Mouse (Mus musculus): ENCODE results near the gene Pde7b. TPM values are rescaled to one million over a fixed set of nuclear protein-coding genes. Genes with fewer than 3 reads are reported as not detected.
A peak's percentile ranks its signal among the peaks of the same experiment; 100 is the strongest.

Gene Pde7b
- total RNA-seq, 1 experiment from 2014 or later = 5.1 TPM

DNA sequence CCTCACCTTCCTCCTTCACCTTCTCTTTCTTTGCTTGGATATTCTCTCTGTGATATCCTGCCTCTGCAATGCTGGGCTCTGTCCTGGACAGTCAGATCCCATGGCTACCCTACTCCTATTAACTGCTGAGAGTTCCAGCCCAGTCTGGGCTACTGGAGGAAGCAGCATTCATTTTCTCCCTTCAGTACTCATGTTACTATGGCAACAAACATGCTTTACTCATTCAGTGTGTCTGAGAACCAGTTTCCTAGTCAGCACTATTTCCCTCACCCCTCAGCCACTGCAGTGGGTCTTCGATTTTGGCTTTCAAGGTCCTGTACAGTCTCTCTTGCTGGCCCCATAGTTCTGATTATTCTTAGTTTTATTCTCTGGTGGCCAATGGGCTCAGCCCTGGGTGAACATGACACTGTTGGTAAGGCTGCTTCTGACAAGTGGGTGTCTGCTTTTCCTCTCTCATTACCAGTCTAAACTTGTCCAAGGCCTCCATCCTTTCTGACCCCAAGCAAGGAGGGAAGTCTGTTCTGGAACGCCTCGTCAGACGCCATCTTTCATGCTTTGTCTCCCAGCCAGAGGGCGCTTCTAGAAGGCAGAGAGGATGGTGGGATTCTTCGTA, 342.0 kb downstream of the Pde7b start:
- no peak; a peak in 1 of 4 replicates for ATAC-seq (replicated peaks in 1 of 2; ENCODE audit: insufficient read depth in 1 of 2, low FRiP score in 2 of 2, low TSS enrichment in 1 of 2, low read depth in 1 of 2, poor library complexity in 2 of 2, severe bottlenecking in 2 of 2)

DNA sequence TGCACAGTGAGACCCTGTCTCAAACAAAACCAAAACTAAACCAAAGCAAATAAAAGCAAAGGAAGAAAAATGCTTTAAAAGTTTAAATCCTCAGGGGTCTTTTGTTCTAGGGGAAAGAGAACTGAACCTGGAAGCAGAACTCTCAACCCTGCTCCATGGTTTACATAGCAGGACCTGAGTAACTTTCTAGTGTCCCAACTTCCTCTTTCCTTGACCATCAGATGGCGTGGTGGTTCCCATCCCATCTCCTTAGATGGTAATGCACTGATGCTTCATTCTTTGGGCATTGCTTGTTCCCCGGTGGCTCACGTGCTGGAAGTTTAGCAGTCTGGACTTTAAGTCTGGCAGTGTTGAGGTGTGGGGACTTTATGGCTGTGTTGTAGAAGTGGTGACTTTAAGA, 343.5 kb downstream of the Pde7b start:
- no peak for ATAC-seq (replicated peaks in 1 of 2; ENCODE audit: insufficient read depth in 1 of 2, low FRiP score in 2 of 2, low TSS enrichment in 1 of 2, low read depth in 1 of 2, poor library complexity in 2 of 2, severe bottlenecking in 2 of 2)

DNA sequence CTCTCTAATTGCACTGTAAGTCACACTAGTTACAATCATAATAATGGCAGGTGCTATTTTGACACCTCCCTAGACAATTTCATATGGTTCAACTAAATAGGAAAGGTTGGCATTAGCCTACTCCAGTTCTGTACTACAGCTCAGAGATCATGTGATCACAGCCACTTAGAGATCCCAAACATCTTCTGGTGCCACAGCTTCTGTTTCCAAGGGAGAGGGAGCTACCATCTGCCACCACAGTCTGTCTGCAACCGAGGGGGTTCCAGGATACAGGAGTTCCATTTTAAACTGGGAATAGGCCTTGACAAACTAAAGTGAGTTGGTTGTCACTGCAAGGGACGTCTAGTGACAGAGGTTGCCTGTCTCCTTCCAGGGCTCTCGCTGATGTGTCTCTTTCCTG, 344.1 kb downstream of the Pde7b start:
- ATAC-seq (replicated peaks in 1 of 2; ENCODE audit: insufficient read depth in 1 of 2, low FRiP score in 2 of 2, low TSS enrichment in 1 of 2, low read depth in 1 of 2, poor library complexity in 2 of 2, severe bottlenecking in 2 of 2) = no peak

DNA sequence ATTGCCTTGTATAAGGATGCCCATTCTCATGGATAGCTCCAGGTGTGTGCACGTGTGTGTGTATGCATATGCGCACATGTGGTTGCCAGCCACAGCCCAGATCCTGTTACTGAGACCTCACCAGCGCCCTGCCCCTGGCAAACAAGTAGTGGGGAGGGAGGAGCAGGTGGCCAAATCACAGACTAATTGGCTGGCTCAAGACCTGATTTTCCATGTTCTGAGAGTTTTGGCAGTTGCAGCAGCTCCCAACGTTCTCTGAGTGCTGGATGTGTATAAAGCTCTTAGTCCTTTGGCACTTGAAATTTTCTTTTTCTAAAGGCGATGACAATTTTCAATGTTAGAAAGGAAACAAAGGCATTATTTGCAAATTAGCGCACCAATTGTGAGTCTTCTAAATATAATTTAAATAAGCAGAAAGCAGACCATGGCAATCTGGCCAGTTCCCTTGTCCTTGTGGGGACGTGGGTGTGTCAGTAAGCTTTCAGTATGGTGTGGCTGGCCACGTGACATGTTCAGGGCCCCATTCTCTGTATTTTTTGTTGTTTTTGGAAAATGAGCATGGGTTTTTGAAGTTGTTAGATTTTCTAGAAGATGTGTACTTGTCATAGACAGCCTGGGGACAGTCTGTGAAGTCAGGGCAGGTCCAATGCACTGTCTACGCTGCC, 345.7 kb downstream of the Pde7b start:
- no peak for ATAC-seq (replicated peaks in 1 of 2; ENCODE audit: insufficient read depth in 1 of 2, low FRiP score in 2 of 2, low TSS enrichment in 1 of 2, low read depth in 1 of 2, poor library complexity in 2 of 2, severe bottlenecking in 2 of 2)

DNA sequence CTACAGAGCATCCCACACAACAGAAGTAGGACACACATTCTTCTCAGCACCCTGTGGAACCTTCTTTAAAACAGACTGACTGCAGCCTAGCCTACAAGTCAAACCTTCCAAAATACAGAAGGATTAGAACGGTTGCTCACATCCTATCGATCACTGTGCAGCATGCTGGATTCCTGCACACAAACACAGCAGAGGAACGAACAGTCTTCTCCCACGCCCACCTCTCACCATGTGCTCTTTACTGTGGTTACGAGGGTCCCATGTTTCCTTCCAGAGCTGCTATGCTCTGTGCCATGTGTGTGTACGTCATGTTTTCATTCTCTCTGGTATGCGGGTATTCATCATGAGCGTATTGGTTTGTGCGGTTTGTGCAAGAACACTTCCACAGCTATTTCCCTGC, 347.3 kb downstream of the Pde7b start:
- ATAC-seq (replicated peaks in 1 of 2; ENCODE audit: insufficient read depth in 1 of 2, low FRiP score in 2 of 2, low TSS enrichment in 1 of 2, low read depth in 1 of 2, poor library complexity in 2 of 2, severe bottlenecking in 2 of 2) = no peak

DNA sequence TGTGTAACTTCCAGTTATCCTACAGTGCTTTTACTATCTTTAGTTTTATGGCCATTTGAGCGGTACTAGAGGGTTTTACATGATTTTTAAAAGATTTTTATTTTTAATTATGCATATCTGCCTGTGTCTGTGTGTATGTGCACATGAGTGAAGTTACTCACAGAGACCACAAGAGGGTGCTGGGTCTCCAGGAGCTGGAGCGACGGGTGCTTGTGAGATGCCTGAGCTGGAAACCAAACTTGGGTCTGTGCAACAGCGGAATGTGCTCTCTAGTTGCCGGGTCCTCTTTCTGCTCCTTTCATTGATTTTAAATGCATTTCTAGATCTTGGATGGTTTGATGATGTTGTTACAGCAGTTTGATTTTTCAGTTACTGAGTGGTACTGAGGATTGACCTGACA, 352.8 kb downstream of the Pde7b start:
- no peak for ATAC-seq (replicated peaks in 1 of 2; ENCODE audit: insufficient read depth in 1 of 2, low FRiP score in 2 of 2, low TSS enrichment in 1 of 2, low read depth in 1 of 2, poor library complexity in 2 of 2, severe bottlenecking in 2 of 2)

DNA sequence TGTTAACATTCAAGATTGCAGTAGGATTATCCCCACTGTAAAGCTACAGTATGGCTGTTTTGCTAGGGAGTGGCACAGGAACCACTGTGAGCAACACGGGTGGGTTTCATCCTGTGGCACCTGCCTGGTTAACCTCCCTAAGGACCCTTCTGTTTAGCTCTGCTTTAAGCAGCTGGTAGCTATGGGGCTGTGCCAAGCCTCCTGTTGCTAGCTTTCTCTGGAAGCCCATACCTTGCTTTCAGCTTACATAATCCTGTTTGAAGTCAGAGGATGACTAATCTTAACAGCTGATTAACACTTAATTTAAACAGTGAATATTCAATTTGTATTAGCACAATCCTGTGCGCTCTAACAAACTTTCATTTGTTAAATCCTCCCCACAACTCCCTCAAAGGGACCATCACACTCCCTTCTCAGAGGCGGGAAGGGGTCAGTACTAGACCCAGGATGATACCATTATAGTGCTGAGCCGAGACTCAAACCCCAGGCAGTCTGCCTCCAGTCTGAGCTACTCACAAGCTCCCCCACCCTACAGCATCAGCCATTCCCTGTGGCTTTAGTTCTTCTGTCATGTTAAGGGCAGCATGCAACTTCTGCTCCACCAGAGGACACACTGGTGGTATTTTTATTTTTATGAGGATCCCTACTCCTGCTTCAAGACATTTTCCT, 362.3 kb downstream of the Pde7b start:
- ATAC-seq (replicated peaks in 1 of 2; ENCODE audit: insufficient read depth in 1 of 2, low FRiP score in 2 of 2, low TSS enrichment in 1 of 2, low read depth in 1 of 2, poor library complexity in 2 of 2, severe bottlenecking in 2 of 2) = no peak

DNA sequence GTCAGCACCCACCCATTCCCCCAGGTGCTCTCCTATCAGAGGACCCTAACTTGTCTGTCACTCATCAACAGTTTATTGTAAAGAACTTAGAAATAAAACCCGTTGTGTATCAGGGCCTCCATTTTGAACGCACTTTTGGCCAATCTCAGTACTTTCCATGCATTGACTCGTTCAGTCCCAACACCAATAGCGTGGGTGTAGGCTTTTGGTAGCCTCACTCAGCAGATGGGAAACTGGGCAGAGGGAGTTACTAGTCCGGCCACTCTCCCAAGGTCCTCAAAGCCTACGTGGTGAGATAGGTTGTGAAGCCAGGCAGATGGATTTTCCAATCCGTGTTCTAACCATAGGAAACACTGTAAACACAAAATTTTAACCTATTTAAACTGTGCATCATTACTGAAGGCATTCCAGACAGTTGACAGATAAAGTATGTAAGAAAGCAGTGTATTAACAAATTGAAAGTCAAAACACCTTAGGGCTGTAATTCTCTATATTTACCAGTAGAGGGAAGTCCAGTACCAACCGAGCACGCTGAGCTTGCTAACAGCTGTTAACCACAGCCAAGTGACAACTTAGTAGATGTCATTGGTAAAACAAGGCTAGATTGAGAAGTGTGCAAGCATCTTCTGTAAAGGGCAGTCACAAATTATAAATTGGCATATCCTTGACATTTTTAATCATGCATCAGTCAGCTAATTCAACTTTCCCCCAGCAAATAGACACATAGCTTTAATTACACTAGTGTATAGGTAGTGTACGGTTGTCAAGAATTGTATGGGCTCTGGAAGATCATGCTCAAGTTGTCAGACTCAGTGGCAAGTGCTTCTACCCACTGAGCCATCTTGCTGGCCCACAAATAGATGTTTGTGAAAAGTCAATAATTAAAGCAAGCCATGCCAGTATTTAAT, 363.1 kb downstream of the Pde7b start:
- ATAC-seq (replicated peaks in 1 of 2; ENCODE audit: insufficient read depth in 1 of 2, low FRiP score in 2 of 2, low TSS enrichment in 1 of 2, low read depth in 1 of 2, poor library complexity in 2 of 2, severe bottlenecking in 2 of 2) = peak; percentile 71 to 79; a peak in 3 of 4 replicates

DNA sequence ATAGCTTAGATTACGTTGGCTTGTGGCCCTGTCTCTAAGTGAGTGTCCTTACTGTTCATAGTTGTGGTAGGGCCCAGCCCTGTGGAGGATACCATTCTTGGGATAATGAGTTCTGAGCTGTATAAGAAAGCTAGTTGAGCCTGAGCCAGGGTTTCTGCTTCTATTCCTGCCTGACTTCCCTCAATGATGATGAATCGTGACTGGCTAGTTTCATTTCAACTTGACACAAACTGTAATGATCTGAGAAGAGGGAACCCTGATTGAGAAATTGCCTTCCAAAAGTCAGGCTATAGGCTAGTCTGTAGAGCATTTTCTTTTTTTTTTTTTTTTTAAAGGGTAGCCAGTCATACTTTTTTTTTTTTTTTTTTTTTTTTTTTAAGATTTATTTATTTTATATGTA, 376.0 kb downstream of the Pde7b start:
- ATAC-seq (replicated peaks in 1 of 2; ENCODE audit: insufficient read depth in 1 of 2, low FRiP score in 2 of 2, low TSS enrichment in 1 of 2, low read depth in 1 of 2, poor library complexity in 2 of 2, severe bottlenecking in 2 of 2) = 0 out of 4 replicates have a peak, but pooled peaks have one; percentile 11 to 24

Other genes starting within 250 kb of the Pde7b start
- gene Ahi1, start 227.5 kb upstream of the Pde7b start, total RNA-seq (2017) = 10.8 and 14.4 TPM in 2 replicates